Mouse (Mus musculus): ENCODE data around the gene Abca15.
A peak's percentile ranks its signal among the peaks of the same experiment; 100 is the strongest.
"Not testable (repeated sequence)": the region's sequence is repeated elsewhere in the genome, so short reads cannot be mapped to it uniquely, and the experiment has no call there.

Gene Abca15

DNA sequence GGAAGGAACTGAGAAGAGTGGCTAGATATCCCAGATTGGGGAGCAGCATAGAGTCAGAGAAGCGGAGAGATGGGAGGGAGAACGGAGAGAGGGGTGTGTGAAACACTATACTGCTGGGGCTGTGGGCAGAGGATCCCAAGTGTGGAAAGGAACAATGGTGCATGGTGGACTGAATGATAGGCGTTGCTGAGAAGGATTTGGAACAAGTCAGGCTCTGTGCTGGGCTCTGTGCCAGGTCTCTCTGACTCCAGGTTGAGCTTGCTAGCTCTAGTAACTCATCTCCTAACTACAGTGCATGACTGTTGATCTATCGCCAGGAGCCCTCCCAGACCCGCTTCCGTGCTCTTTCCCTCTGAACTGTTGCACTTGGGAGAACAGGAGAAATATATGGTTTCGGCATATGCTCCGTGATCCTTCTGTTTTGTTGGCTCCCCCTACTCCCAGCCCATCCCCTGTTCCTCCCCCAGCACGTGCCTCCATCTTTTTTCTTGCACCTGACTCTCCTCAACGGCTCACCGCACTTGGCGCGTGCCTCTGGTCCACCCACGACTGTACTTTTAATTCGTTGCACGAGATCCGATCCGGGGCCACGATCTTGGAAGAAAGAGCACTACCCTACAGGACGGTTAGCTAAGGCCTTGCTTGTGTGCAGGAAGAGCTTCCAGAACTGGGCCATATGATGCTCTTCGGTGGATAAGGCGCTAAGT, at the start of gene Abca15:
TSS of gene Abca15 (plus strand) at position 584 of the 707 bp plus-strand sequence.
- peak; percentile 54 to 56 for DNase-seq

DNA sequence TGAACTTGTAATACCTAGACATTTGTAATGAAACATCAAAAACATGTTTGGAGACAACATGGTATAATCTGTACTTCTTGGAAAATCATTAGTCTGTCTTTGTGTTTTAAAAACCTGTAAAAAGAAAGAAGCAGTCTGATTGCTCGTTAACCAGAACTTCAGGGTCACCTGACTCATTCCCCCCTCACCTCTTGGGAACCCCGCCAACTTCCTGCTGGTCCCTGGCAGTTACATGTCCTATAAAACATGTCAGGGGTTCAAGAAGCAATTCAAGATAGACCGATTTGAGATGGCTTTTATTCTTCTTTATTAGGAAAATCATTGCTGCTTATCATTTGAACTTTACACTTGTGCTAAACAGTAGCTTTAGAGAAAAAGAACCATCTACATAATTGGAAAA, 43.2 kb upstream of the Abca15 start:
- DNase-seq = no peak

DNA sequence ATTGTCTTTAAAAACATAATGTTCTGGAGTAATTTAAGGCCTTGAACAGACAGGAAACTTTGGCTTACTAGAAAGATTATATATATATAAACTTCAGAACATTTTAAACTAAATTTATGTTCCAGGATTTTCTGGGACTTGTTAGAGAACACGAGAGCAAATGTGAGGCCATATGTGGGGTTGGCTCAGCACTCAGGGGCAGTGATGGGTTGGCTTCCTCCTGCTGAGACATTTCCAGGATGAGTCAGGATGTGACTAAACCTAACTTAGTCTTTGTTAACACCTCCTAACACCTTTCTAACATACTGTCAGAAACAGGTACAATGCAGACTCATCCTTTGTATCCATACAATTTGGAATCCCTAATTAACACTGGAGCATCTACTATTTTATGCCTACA, 12.4 kb upstream of the Abca15 start:
- peak; percentile 48 to 58 for DNase-seq

DNA sequence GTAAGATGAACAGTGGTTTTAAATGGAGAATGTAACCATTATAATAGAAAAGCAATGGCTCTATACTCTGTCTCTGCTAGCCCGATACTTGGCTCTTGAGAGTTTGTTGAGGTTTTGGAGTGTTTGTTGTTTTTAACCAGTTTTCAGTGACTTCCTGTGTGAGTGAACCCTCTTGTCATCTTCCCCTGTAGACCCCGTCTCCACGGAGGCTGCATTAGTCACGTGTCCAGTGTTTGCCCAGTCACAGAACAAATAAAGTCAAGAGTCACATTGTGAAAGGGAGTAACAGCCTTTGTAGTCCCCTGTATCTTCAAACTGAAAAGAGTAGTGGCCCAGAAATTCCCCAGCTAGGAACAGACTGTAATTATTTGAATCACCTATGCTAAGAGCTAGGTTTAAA, 5.5 kb upstream of the Abca15 start:
- no peak for DNase-seq

DNA sequence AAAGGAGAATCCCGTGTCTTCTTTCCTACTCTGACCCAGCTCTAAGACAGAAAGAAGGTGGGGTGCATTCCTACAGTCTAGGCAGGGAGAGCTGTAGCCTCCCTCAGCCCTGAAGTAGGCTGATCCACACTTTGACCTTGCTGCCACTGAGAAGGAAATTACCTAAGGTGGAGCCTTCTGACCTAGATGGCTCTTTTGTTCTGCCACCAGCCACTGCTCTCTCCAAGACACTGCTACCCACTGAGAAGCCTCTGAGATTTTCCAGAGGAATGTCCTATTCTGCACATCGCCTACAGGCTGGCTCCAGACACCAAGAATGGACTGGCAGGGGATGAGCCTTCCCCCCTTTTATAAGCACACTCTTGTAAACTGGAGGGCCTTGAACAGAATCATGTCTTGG, 2.6 kb upstream of the Abca15 start:
- DNase-seq = not testable (repeated sequence)

DNA sequence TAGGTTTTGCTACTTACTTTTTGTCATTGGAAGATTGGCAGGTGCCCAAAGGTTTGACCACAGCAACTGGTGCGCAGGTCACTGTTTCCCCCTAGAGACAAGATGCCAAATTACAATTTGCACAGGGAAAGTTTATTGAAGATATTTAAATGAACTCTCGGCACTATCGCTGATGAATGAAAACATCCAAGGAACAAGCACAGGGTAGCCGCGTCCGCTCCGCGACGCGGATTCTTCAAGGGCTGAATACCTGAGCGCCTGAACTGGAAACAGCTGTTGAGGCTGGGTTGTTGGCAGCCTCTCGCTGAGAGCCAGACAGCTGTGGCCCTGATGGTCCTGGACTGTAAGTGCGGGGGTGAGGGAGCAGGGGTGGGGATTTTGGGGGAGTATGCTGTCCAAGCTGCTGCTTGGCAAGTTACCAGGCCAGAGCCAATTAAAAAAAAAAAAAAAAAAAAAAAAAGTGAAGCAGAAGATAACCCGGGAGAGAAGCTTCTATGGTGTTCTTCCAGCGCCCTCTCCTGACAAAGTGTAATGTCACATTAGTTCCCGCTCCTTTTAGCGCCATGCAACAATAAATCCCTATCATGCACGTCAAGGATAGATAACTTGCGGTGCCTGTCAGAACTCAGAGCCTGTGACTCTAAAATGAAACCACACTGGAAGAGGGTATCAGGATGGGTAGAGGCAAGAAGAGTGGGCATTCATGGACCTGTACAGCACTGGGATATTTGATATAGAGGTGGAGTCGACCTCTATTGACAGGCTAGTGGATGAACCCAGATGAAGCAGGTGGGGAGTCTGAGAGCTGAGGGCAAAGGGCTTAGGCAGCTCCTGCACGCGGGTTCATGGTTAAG, 1.0 kb upstream of the Abca15 start:
- DNase-seq = peak; percentile 33 to 55

DNA sequence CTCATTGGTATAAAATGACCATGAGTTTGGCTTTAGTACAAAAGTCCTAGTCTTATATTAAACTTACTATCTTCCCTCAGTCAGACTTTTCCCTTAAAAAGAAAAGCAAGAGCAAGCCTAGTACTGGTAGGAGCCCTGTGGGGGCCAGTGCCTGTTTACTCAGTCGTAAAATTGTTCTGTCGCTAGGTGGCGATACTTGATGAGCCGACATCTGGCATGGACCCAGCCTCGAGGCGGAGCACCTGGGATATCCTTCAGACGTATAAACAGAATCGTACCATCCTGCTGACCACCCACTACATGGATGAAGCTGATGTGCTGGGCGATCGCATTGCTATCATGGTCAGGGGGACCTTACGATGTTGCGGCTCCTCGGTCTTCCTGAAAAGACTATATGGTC, 32.7 kb downstream of the Abca15 start:
- DNase-seq = peak in 1 of 2 experiments; percentile 2

DNA sequence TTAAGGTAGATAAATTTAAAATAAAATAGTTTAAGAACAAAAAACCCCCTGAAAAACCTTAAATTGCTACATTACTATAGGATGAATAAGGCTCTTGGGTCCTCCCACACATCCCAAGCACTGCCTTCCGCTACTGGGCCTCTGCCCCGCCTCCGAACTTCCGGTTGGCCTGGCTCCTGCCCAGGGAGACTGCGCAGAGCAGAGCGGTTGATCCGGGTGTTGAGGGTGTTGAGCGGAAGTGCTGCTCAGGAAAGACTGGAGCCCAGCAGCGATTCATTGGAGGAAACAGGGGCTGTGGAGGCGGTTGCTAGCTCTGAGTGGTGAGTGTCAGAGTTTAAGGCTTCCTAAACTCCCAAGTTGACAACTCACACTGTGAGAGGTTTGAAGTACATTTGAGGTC, 81.0 kb downstream of the Abca15 start, which contains the start of gene Abca16:
TSS of gene Abca16 (plus strand) at position 201 of the 400 bp plus-strand sequence.
- DNase-seq = no peak

DNA sequence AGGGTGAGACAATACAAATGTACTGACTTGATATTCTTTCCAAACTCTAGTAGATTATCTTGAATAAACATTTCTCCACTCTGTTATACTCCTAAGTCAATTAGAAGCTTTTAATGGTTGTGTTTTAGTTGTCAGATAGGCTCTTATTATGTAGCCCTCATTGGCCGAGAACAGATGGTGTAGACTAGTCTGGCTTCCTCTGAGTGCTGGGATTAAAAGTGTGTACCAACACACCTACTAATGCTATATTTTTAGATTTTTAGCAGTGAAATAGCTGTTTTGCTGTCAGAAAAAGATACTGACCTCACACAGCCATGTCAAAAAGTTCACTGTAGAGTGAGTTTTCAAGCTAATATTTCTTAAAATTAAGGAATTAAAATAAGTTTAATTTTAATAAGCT, 83.9 kb downstream of the Abca15 start:
- peak; percentile 21 to 35 for DNase-seq

DNA sequence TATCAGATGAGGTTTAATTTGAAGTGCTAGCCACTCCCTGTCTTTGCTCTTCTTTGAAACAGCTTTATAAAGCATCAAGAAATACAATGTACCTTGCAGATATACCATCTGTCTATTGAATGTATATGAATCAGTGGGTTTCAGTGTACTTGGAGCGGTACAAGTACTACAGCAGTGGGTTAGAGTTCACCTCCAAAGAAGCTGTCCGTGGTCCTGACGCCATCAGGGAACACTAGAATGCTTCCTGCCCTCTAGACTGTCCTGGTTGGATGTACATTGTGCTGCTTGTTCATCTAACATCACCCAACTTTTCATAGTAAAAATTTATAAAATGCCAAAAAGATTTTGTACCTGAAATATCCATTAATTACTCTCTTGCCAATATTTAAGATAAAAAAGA, 98.2 kb downstream of the Abca15 start:
- no peak for DNase-seq

DNA sequence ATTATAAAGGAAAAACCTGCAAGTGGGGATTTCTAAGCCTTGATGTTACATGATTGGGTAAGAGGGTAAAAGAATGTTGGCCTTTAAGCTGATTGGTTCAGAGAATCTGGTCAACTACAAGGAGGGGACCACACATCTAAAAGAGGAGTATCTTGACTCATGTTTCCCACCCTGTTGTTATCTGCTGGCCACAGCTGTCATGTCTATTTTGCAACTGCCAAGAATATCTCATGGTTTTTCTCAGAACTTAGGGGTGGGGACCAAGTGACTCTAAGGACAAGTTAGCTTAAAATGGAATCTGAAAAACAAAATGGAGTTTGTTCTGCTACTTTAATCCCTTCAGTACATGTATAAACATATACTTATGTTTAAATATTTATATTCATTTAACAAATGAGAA, 103.0 kb downstream of the Abca15 start:
- no peak for DNase-seq
